Mouse (Mus musculus) forebrain, embryonic 12.5 days (tissue): ENCODE data around the gene Rbfox3. TPM values are rescaled to one million over a fixed set of nuclear protein-coding genes. Genes with fewer than 3 reads are reported as not detected.

Experiments used
- ATAC-seq: fragments of 200-750 bp; cut with Nextera tagmentation; 2 replicates; pipeline ENCODE4 v1.8.0; 2017; ENCODE audit warnings: moderate TSS enrichment; ENCODE audit not compliant: low FRiP score
- H3K27ac ChIP-seq: fragments of 300-500 bp; sonication (generic); 2 replicates; pipeline ENCODE4 v1.5.1; 2016; ENCODE audit warnings: mild to moderate bottlenecking
- H3K27me3 ChIP-seq: fragments of 300-500 bp; sonication (generic); 2 replicates; pipeline ENCODE4 v1.6.1; 2016; ENCODE audit warnings: mild to moderate bottlenecking
- H3K36me3 ChIP-seq: fragments of 300-500 bp; sonication (generic); replicated peaks from 2 replicates; pipeline ENCODE4 v1.6.1; 2016; ENCODE audit warnings: mild to moderate bottlenecking
- H3K4me1 ChIP-seq: fragments of 300-500 bp; sonication (generic); 2 replicates; pipeline ENCODE4 v1.6.1; 2016
- H3K4me2 ChIP-seq: fragments of 300-500 bp; sonication (generic); 2 replicates; pipeline ENCODE4 v1.6.1; 2016; ENCODE audit warnings: mild to moderate bottlenecking, moderate library complexity
- H3K4me3 ChIP-seq: fragments of 300-500 bp; sonication (generic); replicated peaks from 2 replicates; pipeline ENCODE4 v1.5.1; 2016; ENCODE audit warnings: mild to moderate bottlenecking
- H3K9ac ChIP-seq: fragments of 300-500 bp; sonication (generic); 2 replicates; pipeline ENCODE4 v1.6.1; 2016; ENCODE audit warnings: mild to moderate bottlenecking
- H3K9me3 ChIP-seq: fragments of 300-500 bp; sonication (generic); 2 replicates; pipeline ENCODE4 v1.6.1; 2016
- WGBS: fragments of 180-500 bp; shearing (Covaris S2); methylation state at CpG from one replicate; pipeline ENCODE4 v1.1.7; 2016; 5-methylcytosine and 5-hydroxymethylcytosine counted together
- polyA plus RNA-seq: library from polyadenylated mRNA; unstranded; fragments of >200 nt; fragmentation: Nextera tagmentation; extraction: Ambion mirVana; gene quantifications from 2 replicates; pipeline ENCODE4 v1.2.1, GENCODE M21; 2016

Rbfox3 gene
- polyA plus RNA-seq, 1 experiment from 2014 or later = 19.6 TPM

DNA sequence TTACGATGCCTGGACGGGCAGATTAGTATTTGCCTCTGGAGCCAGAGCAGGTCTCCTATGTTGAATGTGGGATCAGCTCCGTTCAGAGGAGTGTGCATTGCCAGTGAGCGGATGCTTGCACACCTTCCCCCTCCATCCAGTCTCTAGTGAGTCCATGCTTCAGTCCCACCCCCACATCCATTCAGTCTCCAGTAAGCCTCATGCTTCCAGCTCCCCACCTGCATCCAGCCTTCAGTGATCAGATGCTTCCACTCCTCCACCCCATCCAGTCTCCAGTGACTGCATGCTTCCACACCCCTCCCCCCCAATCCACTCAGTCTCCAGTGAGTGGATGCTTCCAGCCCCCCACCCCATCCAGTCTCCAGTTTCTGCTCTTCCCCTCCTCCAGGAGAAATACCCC, 297.3 kb downstream of the Rbfox3 start:
- WGBS = 87% methylated on average over 4 of the region's 4 CpGs
- Histone ChIP-seq H3K36me3 (no peaks in the 10 kb centered on the region), H3K4me2 (no peak overlapping the region), H3K4me1 (peaks cover 14% of the 10 kb centered on the region), H3K9ac (no peak overlapping the region), H3K27me3 (peaks cover 17% of the 10 kb centered on the region), H3K9me3 (no peaks in the 10 kb centered on the region), H3K27ac (no peak overlapping the region), H3K4me3 (no peak overlapping the region)
- ATAC-seq = no peak

GRCm38 (mm10) chr11:118610128-118610527, 301.3 kb downstream of the Rbfox3 start:
- H3K9me3 ChIP-seq = no peaks in the 10 kb centered on the region
- 2% methylated on average over 11 of the region's 14 CpGs for WGBS
- peak overlapping the region; percentile 43 for H3K4me2 ChIP-seq
- H3K36me3 ChIP-seq = no peaks in the 10 kb centered on the region
- H3K27ac ChIP-seq = no peak overlapping the region
- H3K27me3 ChIP-seq = peaks cover 19% of the 10 kb centered on the region
- peak overlapping the region; percentile 19; the same call in 1 of the 2 replicates for H3K4me3 ChIP-seq
- H3K4me1 ChIP-seq = peaks cover 17% of the 10 kb centered on the region
- ATAC-seq = no peak
- H3K9ac ChIP-seq = no peak overlapping the region

DNA sequence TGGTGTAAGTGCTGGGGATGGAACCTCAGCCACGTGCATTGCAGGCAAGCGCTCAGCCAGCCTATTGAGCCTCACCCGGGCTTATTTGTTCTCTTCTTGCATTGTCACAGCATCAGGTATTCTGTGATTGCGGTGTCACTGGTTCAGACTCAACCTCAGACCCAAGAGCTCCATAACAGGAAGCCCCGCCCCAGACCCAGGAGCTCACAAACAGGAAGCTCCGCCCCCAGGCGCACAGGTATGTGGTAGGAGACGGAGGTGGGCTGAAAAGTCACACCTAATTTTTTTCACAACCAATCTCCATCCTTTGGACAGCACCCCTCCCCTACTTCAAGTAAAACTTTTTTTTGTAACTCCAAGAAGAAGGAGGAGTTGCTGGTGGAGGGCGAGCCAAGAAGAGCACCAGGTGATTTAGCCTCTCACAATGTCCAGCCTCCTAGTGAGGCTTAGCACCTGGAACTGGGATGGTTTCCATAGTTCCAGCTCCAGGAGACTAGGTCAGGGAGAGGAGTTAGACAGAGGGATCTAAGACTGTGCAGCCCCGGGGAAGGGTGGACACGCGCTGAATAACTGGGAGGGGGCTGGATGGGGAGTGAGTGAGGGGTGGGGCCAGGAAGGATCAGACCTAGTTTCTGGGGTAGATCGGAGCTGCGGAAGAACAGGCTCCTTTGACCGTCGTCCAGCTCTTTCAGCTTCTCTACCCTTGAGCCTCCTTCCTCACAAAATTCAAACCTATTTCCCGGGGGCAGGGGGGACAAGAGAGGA, 302.0 kb downstream of the Rbfox3 start:
- no peak overlapping the region for H3K27ac ChIP-seq
- H3K9ac ChIP-seq = no peak overlapping the region
- H3K9me3 ChIP-seq = no peaks in the 10 kb centered on the region
- peaks cover 17% of the 10 kb centered on the region for H3K4me1 ChIP-seq
- peaks cover 19% of the 10 kb centered on the region for H3K27me3 ChIP-seq
- H3K4me2 ChIP-seq = peak overlapping the region; percentile 43
- no peaks in the 10 kb centered on the region for H3K36me3 ChIP-seq
- H3K4me3 ChIP-seq = no peak overlapping the region
- no peak for ATAC-seq
- WGBS = 10% methylated on average over 17 of the region's 17 CpGs

GRCm38 (mm10) chr11:118607927-118608326, 303.5 kb downstream of the Rbfox3 start:
- Histone ChIP-seq H3K36me3 (no peaks in the 10 kb centered on the region), H3K4me1 (peaks cover 22% of the 10 kb centered on the region), H3K9ac (no peak overlapping the region), H3K4me2 (no peak overlapping the region), H3K9me3 (no peaks in the 10 kb centered on the region), H3K4me3 (no peak overlapping the region), H3K27me3 (peaks cover 27% of the 10 kb centered on the region), H3K27ac (no peak overlapping the region)
- no peak for ATAC-seq
- 52% methylated on average over 8 of the region's 8 CpGs for WGBS

- no peak overlapping the region for H3K9ac ChIP-seq
- H3K36me3 ChIP-seq = no peaks in the 10 kb centered on the region
- H3K4me2 ChIP-seq = no peak overlapping the region
- H3K4me3 ChIP-seq = no peak overlapping the region
- no peak for ATAC-seq
- WGBS = 86% methylated on average over 2 of the region's 2 CpGs
- peaks cover 26% of the 10 kb centered on the region for H3K4me1 ChIP-seq
- no peak overlapping the region for H3K27ac ChIP-seq
- H3K27me3 ChIP-seq = peaks cover 31% of the 10 kb centered on the region
- H3K9me3 ChIP-seq = no peaks in the 10 kb centered on the region
Observed at GRCm38 (mm10) chr11:118605570-118605969, 305.8 kb downstream of the Rbfox3 start.

- WGBS = 72% methylated on average over 6 of the region's 6 CpGs
- no peak for ATAC-seq
- Histone ChIP-seq H3K4me3 (no peak overlapping the region), H3K4me2 (no peak overlapping the region), H3K27ac (no peak overlapping the region), H3K36me3 (no peaks in the 10 kb centered on the region), H3K9me3 (no peaks in the 10 kb centered on the region), H3K4me1 (peaks cover 25% of the 10 kb centered on the region), H3K9ac (no peak overlapping the region), H3K27me3 (peaks cover 34% of the 10 kb centered on the region)
Observed at GRCm38 (mm10) chr11:118604206-118604605, 307.2 kb downstream of the Rbfox3 start.

DNA sequence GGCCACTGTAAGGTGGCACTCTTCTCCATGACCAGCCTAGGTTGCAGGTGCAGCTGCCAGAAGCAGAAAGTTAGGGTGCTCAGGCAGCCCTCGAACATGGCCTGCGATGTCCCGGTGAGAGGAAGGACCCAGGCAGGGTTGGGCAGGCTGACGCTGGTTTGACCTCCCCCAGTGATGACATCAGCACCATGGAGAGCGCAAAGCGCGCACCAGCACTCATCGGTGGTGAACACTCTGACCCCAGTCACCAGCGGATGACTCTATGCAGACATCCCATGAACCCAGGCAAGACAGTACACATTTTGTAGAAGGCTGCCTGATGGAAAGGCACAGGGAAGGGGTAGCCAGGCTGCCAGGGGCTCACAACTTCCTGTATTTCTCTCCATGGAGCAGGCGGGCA, 308.3 kb downstream of the Rbfox3 start:
- 5% methylated on average over 10 of the region's 10 CpGs for WGBS
- H3K4me3 ChIP-seq = no peak overlapping the region
- H3K4me1 ChIP-seq = peaks cover 22% of the 10 kb centered on the region
- H3K9me3 ChIP-seq = no peaks in the 10 kb centered on the region
- no peak overlapping the region for H3K9ac ChIP-seq
- no peak overlapping the region for H3K4me2 ChIP-seq
- peaks cover 35% of the 10 kb centered on the region for H3K27me3 ChIP-seq
- H3K36me3 ChIP-seq = no peaks in the 10 kb centered on the region
- no peak overlapping the region for H3K27ac ChIP-seq
- no peak for ATAC-seq

DNA sequence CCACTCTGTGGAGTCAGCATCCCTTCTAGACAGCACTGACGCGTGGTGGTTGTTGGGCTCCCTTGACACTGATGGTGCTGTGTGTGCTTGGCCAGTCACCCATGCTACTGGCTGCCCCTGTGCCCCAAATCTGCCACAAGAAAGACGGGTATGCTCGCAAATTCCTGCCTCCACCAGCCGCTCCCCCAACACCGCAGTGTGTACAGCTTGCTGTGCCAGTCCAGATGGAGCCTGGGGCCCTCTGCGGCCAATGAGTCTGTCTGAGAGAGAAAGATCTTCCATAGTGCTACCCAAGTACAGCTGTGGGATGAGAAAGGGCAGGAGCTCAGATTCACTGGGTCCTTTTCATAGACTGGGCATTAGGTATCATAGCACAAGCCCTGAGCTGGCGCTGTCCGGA, 309.9 kb downstream of the Rbfox3 start:
- no peaks in the 10 kb centered on the region for H3K36me3 ChIP-seq
- no peak overlapping the region for H3K4me2 ChIP-seq
- H3K4me3 ChIP-seq = no peak overlapping the region
- H3K27ac ChIP-seq = no peak overlapping the region
- no peaks in the 10 kb centered on the region for H3K9me3 ChIP-seq
- H3K9ac ChIP-seq = no peak overlapping the region
- peaks cover 22% of the 10 kb centered on the region for H3K4me1 ChIP-seq
- WGBS = 58% methylated on average over 9 of the region's 9 CpGs
- no peak for ATAC-seq
- peaks cover 36% of the 10 kb centered on the region for H3K27me3 ChIP-seq

GRCm38 (mm10) chr11:118600168-118600567, 311.2 kb downstream of the Rbfox3 start:
- H3K9ac ChIP-seq = peak overlapping the region; percentile 17; the same call in 1 of the 2 replicates
- 0 out of 2 replicates have a peak overlapping the region, but pooled peaks have one; percentile 56 for H3K27ac ChIP-seq
- no peak overlapping the region; the same call in 1 of the 2 replicates for H3K4me2 ChIP-seq
- H3K9me3 ChIP-seq = no peaks in the 10 kb centered on the region
- peak; percentile 44; the same call in 1 of the 2 replicates for ATAC-seq
- 2% methylated on average over 9 of the region's 9 CpGs for WGBS
- H3K4me3 ChIP-seq = no peak overlapping the region
- peaks cover 22% of the 10 kb centered on the region for H3K4me1 ChIP-seq
- peaks cover 36% of the 10 kb centered on the region for H3K27me3 ChIP-seq
- no peaks in the 10 kb centered on the region for H3K36me3 ChIP-seq

DNA sequence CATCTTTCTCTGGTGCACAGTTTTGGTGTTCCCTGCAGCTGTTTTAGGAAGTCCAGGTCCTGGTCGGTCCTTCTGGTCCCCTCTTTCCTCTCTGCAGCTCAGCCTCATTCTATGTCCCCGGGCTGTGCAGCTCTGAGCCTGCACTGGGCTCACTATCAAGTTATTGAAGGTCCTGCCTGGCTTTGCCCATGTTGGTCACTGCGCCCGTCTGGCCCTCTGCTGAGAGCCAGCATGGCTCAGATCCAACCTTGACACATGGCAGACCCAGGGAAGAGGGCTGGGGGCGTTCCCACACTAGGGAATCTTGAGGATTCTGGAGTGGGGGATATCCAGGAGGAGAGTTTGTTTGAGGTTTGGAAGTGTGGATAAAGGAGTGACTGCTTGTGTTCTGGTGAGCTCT, 312.7 kb downstream of the Rbfox3 start:
- no peaks in the 10 kb centered on the region for H3K9me3 ChIP-seq
- peaks cover 36% of the 10 kb centered on the region for H3K27me3 ChIP-seq
- H3K9ac ChIP-seq = no peak overlapping the region
- H3K4me2 ChIP-seq = no peak overlapping the region
- 71% methylated on average over 5 of the region's 5 CpGs for WGBS
- H3K4me3 ChIP-seq = no peak overlapping the region
- peaks cover 22% of the 10 kb centered on the region for H3K4me1 ChIP-seq
- no peak overlapping the region for H3K27ac ChIP-seq
- ATAC-seq = no peak
- H3K36me3 ChIP-seq = no peaks in the 10 kb centered on the region

- H3K36me3 ChIP-seq = no peaks in the 10 kb centered on the region
- no peak overlapping the region for H3K4me2 ChIP-seq
- no peak for ATAC-seq
- no peak overlapping the region for H3K9ac ChIP-seq
- H3K27ac ChIP-seq = no peak overlapping the region
- no peak overlapping the region for H3K4me3 ChIP-seq
- H3K27me3 ChIP-seq = no peaks in the 10 kb centered on the region; the same call in 1 of the 2 replicates
- no peaks in the 10 kb centered on the region for H3K9me3 ChIP-seq
- no peaks in the 10 kb centered on the region; the same call in 1 of the 2 replicates for H3K4me1 ChIP-seq
- 7% methylated on average over 15 of the region's 15 CpGs for WGBS
Observed at GRCm38 (mm10) chr11:118584826-118585225, 326.6 kb downstream of the Rbfox3 start.

GRCm38 (mm10) chr11:118583989-118584388, 327.4 kb downstream of the Rbfox3 start:
- WGBS = 79% methylated on average over 1 of the region's 1 CpGs
- Histone ChIP-seq H3K27ac (no peak overlapping the region), H3K27me3 (no peaks in the 10 kb centered on the region; the same call in 1 of the 2 replicates), H3K4me3 (no peak overlapping the region), H3K9ac (no peak overlapping the region), H3K9me3 (no peaks in the 10 kb centered on the region), H3K36me3 (no peaks in the 10 kb centered on the region), H3K4me1 (no peaks in the 10 kb centered on the region; the same call in 1 of the 2 replicates), H3K4me2 (no peak overlapping the region)
- no peak for ATAC-seq

DNA sequence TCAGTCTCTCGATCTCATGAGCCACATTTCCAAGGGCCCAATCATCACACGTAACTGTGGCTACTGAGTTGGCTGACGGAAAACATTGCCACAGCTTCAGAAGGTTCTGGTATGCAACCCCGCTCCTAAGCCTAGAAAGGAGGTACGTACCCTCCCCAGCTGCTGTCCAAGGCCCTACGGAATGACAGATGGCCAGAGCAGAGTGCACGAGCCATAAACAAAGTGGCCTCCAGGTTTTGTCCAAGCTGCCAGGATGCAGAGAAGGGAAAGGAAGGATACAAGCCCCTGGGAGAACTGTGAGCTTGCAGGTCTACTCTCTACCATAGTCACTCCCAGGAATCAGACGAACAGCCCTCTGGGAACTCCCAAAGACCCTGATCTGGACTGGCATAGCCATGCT, 327.8 kb downstream of the Rbfox3 start:
- WGBS = 86% methylated on average over 8 of the region's 8 CpGs
- ATAC-seq = no peak

More for the DNA sequence above, 327.8 kb downstream of the Rbfox3 start:
- H3K4me1 ChIP-seq = no peaks in the 10 kb centered on the region; the same call in 1 of the 2 replicates
- no peaks in the 10 kb centered on the region for H3K36me3 ChIP-seq
- no peaks in the 10 kb centered on the region for H3K9me3 ChIP-seq
- H3K27ac ChIP-seq = no peak overlapping the region
- H3K27me3 ChIP-seq = no peaks in the 10 kb centered on the region; the same call in 1 of the 2 replicates
- no peak overlapping the region for H3K4me2 ChIP-seq
- H3K4me3 ChIP-seq = no peak overlapping the region
- no peak overlapping the region for H3K9ac ChIP-seq
